Comparison of ENCODE assay signal across 8 mouse cellular contexts in the genomic region with DNA sequence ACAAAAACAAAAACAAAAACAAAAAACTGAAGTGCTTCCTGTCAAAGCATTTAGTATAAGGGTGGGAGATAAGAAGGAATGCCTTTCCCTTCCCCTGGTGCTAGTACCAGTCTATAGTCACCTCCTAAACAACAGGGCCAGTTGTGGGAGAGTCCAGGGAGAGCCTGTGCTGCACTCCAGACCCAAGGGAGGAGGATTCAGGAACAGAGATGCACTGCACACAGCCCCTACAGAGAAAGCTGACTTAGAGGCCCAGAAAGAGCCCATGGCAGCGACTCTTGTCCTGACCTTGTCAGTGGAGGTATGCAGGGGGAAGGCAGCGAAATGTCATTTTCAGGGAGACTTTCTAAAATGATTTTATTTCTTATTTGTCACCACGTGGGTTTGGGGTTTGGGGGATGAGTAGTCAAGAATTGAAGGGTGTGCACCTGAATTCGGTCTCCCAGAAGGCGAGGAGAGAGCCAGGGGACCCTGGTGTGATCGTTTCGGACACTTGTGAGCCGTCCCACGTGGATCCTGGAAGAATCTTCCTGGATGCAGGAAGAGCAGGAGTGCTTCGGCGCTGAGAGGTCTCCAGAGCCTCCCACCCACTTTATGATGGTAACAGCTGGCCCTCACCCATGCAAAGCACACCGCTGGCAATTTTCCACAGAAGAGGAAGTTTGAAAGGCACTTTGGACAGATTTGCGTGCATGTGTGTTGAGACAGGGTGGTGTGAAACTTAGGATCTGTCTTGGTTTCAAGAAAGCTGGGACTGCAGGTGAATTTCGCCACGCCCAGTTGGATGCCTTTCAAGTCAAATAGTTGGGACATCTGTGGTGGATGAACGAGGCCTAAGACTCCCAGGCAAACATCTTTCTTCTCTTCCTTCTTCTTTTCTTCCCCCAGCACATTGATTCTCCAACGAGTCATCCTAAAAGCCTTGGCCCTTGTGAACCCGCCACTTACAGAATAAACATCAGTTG. TPM values are rescaled to one million over a fixed set of nuclear protein-coding genes. Genes with fewer than 3 reads are reported as not detected.
DNase-seq lines count a peak whose midpoint lies in the region; ATAC-seq and TF ChIP-seq lines count a peak whose summit lies in the region.

No protein-coding gene starts in this region.

- TF ChIP-seq CTCF in stomach, postnatal 0 days (IDR thresholded peaks at IDR 0.05; ENCODE audit: low read depth): no peak

- peaks cover 7% of the 10 kb centered on the region; the same call in 1 of the 2 replicates for H3K4me1 ChIP-seq in liver, embryonic 11.5 days (replicated peaks; ENCODE audit: control insufficient read depth, insufficient read depth, low read length)
- H3K4me1 ChIP-seq in stomach, postnatal 0 days (replicated peaks; ENCODE audit: control insufficient read depth, insufficient read depth): no peaks in the 10 kb centered on the region; the same call in 1 of the 2 replicates

- H3K9me3 ChIP-seq in liver, embryonic 11.5 days (ENCODE audit: control insufficient read depth, low read length): no peaks in the 10 kb centered on the region
- H3K9me3 ChIP-seq in stomach, postnatal 0 days (ENCODE audit: control insufficient read depth, low read length): no peaks in the 10 kb centered on the region

- H3K27me3 ChIP-seq in liver, embryonic 11.5 days (replicated peaks; ENCODE audit: control insufficient read depth, insufficient read depth, low read length): peaks cover 11% of the 10 kb centered on the region
- no peaks in the 10 kb centered on the region for H3K27me3 ChIP-seq in stomach, postnatal 0 days (ENCODE audit: control insufficient read depth, insufficient read depth, low read length)

- H3K4me3 ChIP-seq in liver, embryonic 11.5 days (ENCODE audit: low read depth, low read length): peak overlapping the region; percentile 79
- peak overlapping the region; percentile 79 for H3K4me3 ChIP-seq in stomach, postnatal 0 days (ENCODE audit: low read depth, low read length)

- no peaks in the 10 kb centered on the region for H3K36me3 ChIP-seq in liver, embryonic 11.5 days (ENCODE audit: control insufficient read depth, insufficient read depth, low read length)
- H3K36me3 ChIP-seq in stomach, postnatal 0 days (ENCODE audit: control insufficient read depth, insufficient read depth, low read length): peaks cover 5% of the 10 kb centered on the region; the same call in 1 of the 2 replicates

- H3K9ac ChIP-seq in liver, embryonic 11.5 days (ENCODE audit: low read depth, low read length): no peak overlapping the region
- peak overlapping the region; percentile 35; the same call in 1 of the 2 replicates for H3K9ac ChIP-seq in stomach, postnatal 0 days (ENCODE audit: low read length)

- H3K27ac ChIP-seq in liver, embryonic 11.5 days (ENCODE audit: low read depth, low read length): no peak overlapping the region
- H3K27ac ChIP-seq in stomach, postnatal 0 days (replicated peaks): peak overlapping the region; percentile 90

- ATAC-seq in liver, embryonic 11.5 days (replicated peaks; ENCODE audit: low FRiP score): no peak
- no peak for ATAC-seq in stomach, postnatal 0 days (ENCODE audit: low FRiP score, low TSS enrichment)

- 61% methylated on average over 18 of the region's 18 CpGs for WGBS in liver, embryonic 11.5 days
- 44% methylated on average over 18 of the region's 18 CpGs for WGBS in stomach, postnatal 0 days

- peak overlapping the region; percentile 99 for H3K4me2 ChIP-seq in liver, embryonic 11.5 days
- peak overlapping the region; percentile 97 for H3K4me2 ChIP-seq in stomach, postnatal 0 days (replicated peaks; ENCODE audit: low read depth)

- peak; percentile 10 to 12 for DNase-seq in gastrocnemius, postnatal 4 days (ENCODE audit: low spot score in 2 of 2)
- DNase-seq in gastrocnemius, adult 8-10 months (ENCODE audit: low spot score in 2 of 2): no peak
- peak; percentile 16 for DNase-seq in urinary bladder, adult 2 months (ENCODE audit: low spot score)
- no peak for DNase-seq in urinary bladder, postnatal 4 days (ENCODE audit: low spot score in 2 of 2)
- no peak for DNase-seq in liver, embryonic 11.5 days (ENCODE audit: low spot score)
- peak; percentile 70 for DNase-seq in stomach, postnatal 0 days (ENCODE audit: low spot score)
- DNase-seq in embryo, embryonic 11 days: no peak
- DNase-seq in embryo, embryonic 9.5 days (ENCODE audit: extremely low spot score): no peak

- no peak for TF ChIP-seq EP300 in stomach, postnatal 0 days (optimal IDR thresholded peaks at IDR 0.05)

RNA-seq across cellular contexts. Expression of gene Nfkb2, which starts 0.6 kb away (rescaled TPM):
- total RNA-seq in gastrocnemius, postnatal 4 days (2021): 10 to 100 TPM; 19.0 to 20.2 TPM
- 10 to 100 TPM in 1 of 4 experiments, 1 to 10 TPM in 3; 8.7 to 10.5 (median 9.3) TPM for total RNA-seq in gastrocnemius, adult 8-10 months (2022)
- 23.0 and 24.7 TPM in 2 replicates for polyA plus RNA-seq in urinary bladder, adult 2 months (2012; rRNA removed)
- polyA plus RNA-seq in liver, embryonic 11.5 days (2014; fragmentation: Nextera tagmentation; extraction: Ambion mirVana): 6.0 and 6.6 TPM in 2 replicates
- 11.4 and 11.6 TPM in 2 replicates for polyA plus RNA-seq in stomach, postnatal 0 days (2015; fragmentation: Nextera tagmentation; extraction: Ambion mirVana)

RNA-seq across cellular contexts. Expression of gene Psd, which starts 23.4 kb away (rescaled TPM):
- total RNA-seq in gastrocnemius, postnatal 4 days (2021): 1 to 10 TPM; 2.0 to 2.9 TPM
- under 1 TPM in 2 of 4 experiments, not detected in 2; 0.15 to 0.19 TPM for total RNA-seq in gastrocnemius, adult 8-10 months (2022)
- 156 and 191 TPM in 2 replicates for polyA plus RNA-seq in urinary bladder, adult 2 months (2012; rRNA removed)
- polyA plus RNA-seq in liver, embryonic 11.5 days (2014; fragmentation: Nextera tagmentation; extraction: Ambion mirVana): 11.9 and 12.4 TPM in 2 replicates
- 44.9 and 59.2 TPM in 2 replicates for polyA plus RNA-seq in stomach, postnatal 0 days (2015; fragmentation: Nextera tagmentation; extraction: Ambion mirVana)

RNA-seq across cellular contexts. Expression of gene Fbxl15, which starts 24.5 kb away (rescaled TPM):
- total RNA-seq in gastrocnemius, postnatal 4 days (2021): 1 to 10 TPM; 4.4 to 5.1 TPM
- total RNA-seq in gastrocnemius, adult 8-10 months (2022): 1 to 10 TPM; 2.0 to 3.9 (median 3.0) TPM
- polyA plus RNA-seq in urinary bladder, adult 2 months (2012; rRNA removed): 11.0 and 11.7 TPM in 2 replicates
- 15.7 and 16.4 TPM in 2 replicates for polyA plus RNA-seq in liver, embryonic 11.5 days (2014; fragmentation: Nextera tagmentation; extraction: Ambion mirVana)
- polyA plus RNA-seq in stomach, postnatal 0 days (2015; fragmentation: Nextera tagmentation; extraction: Ambion mirVana): 13.2 and 14.8 TPM in 2 replicates

RNA-seq across cellular contexts. Expression of gene Cuedc2, which starts 35.0 kb away (rescaled TPM):
- 100 to 1,000 TPM; 106 to 120 TPM for total RNA-seq in gastrocnemius, postnatal 4 days (2021)
- total RNA-seq in gastrocnemius, adult 8-10 months (2022): 10 to 100 TPM; 57.5 to 66.3 (median 64.3) TPM
- 114 and 120 TPM in 2 replicates for polyA plus RNA-seq in urinary bladder, adult 2 months (2012; rRNA removed)
- 151 and 153 TPM in 2 replicates for polyA plus RNA-seq in liver, embryonic 11.5 days (2014; fragmentation: Nextera tagmentation; extraction: Ambion mirVana)
- 75.3 and 77.5 TPM in 2 replicates for polyA plus RNA-seq in stomach, postnatal 0 days (2015; fragmentation: Nextera tagmentation; extraction: Ambion mirVana)

RNA-seq across cellular contexts. Expression of gene Mfsd13a, which starts 37.4 kb away (rescaled TPM):
- total RNA-seq in gastrocnemius, postnatal 4 days (2021): 1 to 10 TPM; 1.7 to 2.5 TPM
- total RNA-seq in gastrocnemius, adult 8-10 months (2022): 1 to 10 TPM; 1.1 to 2.2 (median 1.9) TPM
- polyA plus RNA-seq in urinary bladder, adult 2 months (2012; rRNA removed): 4.8 and 5.2 TPM in 2 replicates
- 21.9 and 25.4 TPM in 2 replicates for polyA plus RNA-seq in liver, embryonic 11.5 days (2014; fragmentation: Nextera tagmentation; extraction: Ambion mirVana)
- 5.3 and 7.7 TPM in 2 replicates for polyA plus RNA-seq in stomach, postnatal 0 days (2015; fragmentation: Nextera tagmentation; extraction: Ambion mirVana)

Comparison
In these comparisons a context has a peak if more than half of its experiments do, and no peak if none do; other contexts are left out.
1. DNase-seq: peak in gastrocnemius, postnatal 4 days (2 of 2), urinary bladder, adult 2 months (single experiment) and stomach, postnatal 0 days (single experiment); none in gastrocnemius, adult 8-10 months (0 of 2), urinary bladder, postnatal 4 days (0 of 2), liver, embryonic 11.5 days (single experiment), embryo, embryonic 11 days (single experiment) and embryo, embryonic 9.5 days (single experiment).